Mouse (Mus musculus) myocyte (in vitro differentiated cells): ENCODE data around the gene Aff4. TPM values are rescaled to one million over a fixed set of nuclear protein-coding genes. Genes with fewer than 3 reads are reported as not detected.

ENCODE experiments used
- H3K27me3 ChIP-seq: one replicate; pipeline ENCODE4 v1.6.1; 2011; ENCODE audit not compliant: control insufficient read depth, insufficient read depth, insufficient read length
- H3K36me3 ChIP-seq: one replicate; pipeline ENCODE4 v1.6.1; 2011; ENCODE audit not compliant: control insufficient read depth, insufficient read depth
- H3K4me2 ChIP-seq: one replicate; pipeline ENCODE4 v1.6.1; 2011; ENCODE audit warnings: low read depth, control low read depth
- H3K4me3 ChIP-seq: one replicate; pipeline ENCODE4 v1.5.1; 2011; ENCODE audit warnings: mild to moderate bottlenecking, control low read depth, moderate library complexity
- H3K79me2 ChIP-seq: one replicate; pipeline ENCODE4 v1.6.1; 2011; ENCODE audit not compliant: control insufficient read depth, insufficient read depth
- H3ac ChIP-seq: one replicate; pipeline ENCODE4 v1.6.1; 2011; ENCODE audit not compliant: control insufficient read depth, insufficient read length
- CEBPB ChIP-seq: IDR thresholded peaks from 2 replicates; pipeline ENCODE4 v1.6.1; 2011; ENCODE audit warnings: mild to moderate bottlenecking, moderate library complexity; ENCODE audit not compliant: poor library complexity, insufficient read depth, severe bottlenecking
- E2F4 ChIP-seq: IDR thresholded peaks from one replicate; pipeline ENCODE4 v1.6.1; 2011; ENCODE audit warnings: mild to moderate bottlenecking, control low read depth, moderate library complexity; ENCODE audit not compliant: insufficient read depth
- MAX ChIP-seq: IDR thresholded peaks from one replicate; pipeline ENCODE4 v1.6.1; 2011; ENCODE audit warnings: low read depth, mild to moderate bottlenecking, control low read depth
- MYOD1 ChIP-seq, 3 experiments: IDR thresholded peaks; one replicate each; pipeline ENCODE4 v1.6.1; 2011; ENCODE audit warnings: control low read depth in 2 of 3, low read depth in 2 of 3, mild to moderate bottlenecking in 2 of 3, moderate library complexity in 1 of 3; ENCODE audit not compliant: insufficient read length in 2 of 3, control insufficient read depth in 1 of 3
- MYOG ChIP-seq, 3 experiments: IDR thresholded peaks; one replicate each; pipeline ENCODE4 v1.6.1; 2011; ENCODE audit warnings: control low read depth in 2 of 3, low read depth in 2 of 3, mild to moderate bottlenecking in 2 of 3; ENCODE audit not compliant: insufficient read length in 2 of 3, control insufficient read depth in 1 of 3, insufficient read depth in 1 of 3
- POLR2A ChIP-seq: IDR thresholded peaks from one replicate; pipeline ENCODE4 v1.6.1; 2011; ENCODE audit warnings: low read depth, mild to moderate bottlenecking, control low read depth, moderate library complexity; ENCODE audit not compliant: insufficient read length
- POLR2AphosphoS2 ChIP-seq: IDR thresholded peaks from one replicate; pipeline ENCODE4 v1.6.1; 2011; ENCODE audit warnings: low read depth, control low read depth; ENCODE audit not compliant: insufficient read length
- REST ChIP-seq: IDR thresholded peaks from one replicate; pipeline ENCODE4 v1.6.1; 2011; ENCODE audit warnings: mild to moderate bottlenecking, control low read depth, moderate library complexity; ENCODE audit not compliant: insufficient read depth, insufficient read length
- SRF ChIP-seq: IDR thresholded peaks from one replicate; pipeline ENCODE4 v1.6.1; 2011; ENCODE audit warnings: low read depth; ENCODE audit not compliant: control insufficient read depth, insufficient read length
- TCF12 ChIP-seq: IDR thresholded peaks from one replicate; pipeline ENCODE4 v1.6.1; 2011; ENCODE audit warnings: mild to moderate bottlenecking, control low read depth; ENCODE audit not compliant: poor library complexity, insufficient read depth, severe bottlenecking
- TCF3 ChIP-seq: IDR thresholded peaks from one replicate; pipeline ENCODE4 v1.6.1; 2011; ENCODE audit warnings: low read depth, control low read depth; ENCODE audit not compliant: insufficient read length
- USF1 ChIP-seq: IDR thresholded peaks from one replicate; pipeline ENCODE4 v1.6.1; 2011; ENCODE audit warnings: low read depth, mild to moderate bottlenecking, control low read depth, moderate library complexity
- polyA plus RNA-seq: library from polyadenylated mRNA; unstranded; fragments of >200 nt; fragmentation: generic; extraction: Trizol; gene quantifications from one replicate; pipeline ENCODE4 v1.2.1, GENCODE M21; 2012; ENCODE audit warnings: missing spikeins

Aff4 gene
- polyA plus RNA-seq, 1 experiment, result 15.6 TPM

DNA sequence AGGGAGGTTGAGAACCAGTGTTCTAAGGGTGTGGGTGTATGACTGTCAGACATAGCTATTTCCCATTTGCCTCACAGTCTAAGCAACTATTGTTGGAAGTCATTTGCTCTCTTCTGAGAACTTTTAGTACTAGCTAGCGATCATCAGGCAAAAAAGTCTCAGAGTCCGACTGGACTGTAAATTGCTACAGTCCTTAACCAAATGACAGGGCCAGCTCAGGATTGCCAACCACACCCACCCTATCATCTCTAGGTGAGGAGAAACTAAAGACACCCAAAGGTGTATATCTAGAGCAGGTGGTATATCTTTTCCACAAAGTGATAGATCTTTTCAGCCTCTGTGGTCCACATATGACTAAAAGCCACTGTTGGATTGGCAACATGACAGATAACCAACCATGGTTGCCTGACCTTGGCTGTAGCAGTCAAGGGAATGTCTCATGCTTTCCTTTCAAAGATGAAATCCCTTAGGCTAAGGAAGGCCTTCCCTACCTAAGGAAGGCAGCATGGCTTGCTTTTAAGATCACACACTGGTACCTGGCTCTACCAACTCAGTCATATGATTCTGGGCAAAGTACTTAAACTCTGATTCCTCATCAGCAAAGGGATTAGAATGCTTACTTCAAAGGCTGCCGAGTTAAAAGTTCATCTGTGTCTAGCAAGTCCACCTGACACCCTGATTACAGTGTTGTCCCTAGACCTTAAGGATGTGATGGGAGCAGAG lies 77.5 kb downstream of the Aff4 start:
- H3K27me3 ChIP-seq, result no peaks in the 10 kb centered on the region
- H3ac ChIP-seq, result no peak overlapping the region
- no peak overlapping the region for H3K4me2 ChIP-seq
- H3K4me3 ChIP-seq, result no peak overlapping the region
- H3K36me3 ChIP-seq, result peaks cover 18% of the 10 kb centered on the region
- TF ChIP-seq POLR2A, result peak; percentile 6
- TF ChIP-seq E2F4, result no peak
- peaks cover 19% of the 10 kb centered on the region for H3K79me2 ChIP-seq

DNA sequence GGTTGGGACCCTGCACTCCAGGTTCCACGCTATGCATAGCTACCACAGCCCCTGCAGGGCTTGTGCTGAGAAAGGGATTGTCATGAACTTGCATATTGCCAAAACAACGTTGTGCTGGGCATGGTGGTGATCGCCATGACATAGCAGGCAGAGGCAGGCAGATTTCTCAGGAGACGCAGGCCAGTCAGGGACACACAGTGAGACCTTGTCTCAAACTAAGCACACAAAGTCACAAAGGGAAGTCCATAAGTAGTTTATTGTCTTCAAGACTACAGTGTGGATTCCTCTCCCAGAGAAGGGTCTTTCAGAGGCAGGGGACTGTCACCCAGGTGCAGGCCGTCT lies 78.1 kb downstream of the Aff4 start:
- TF ChIP-seq POLR2A (no peak), SRF (no peak), POLR2AphosphoS2 (peak; percentile 74), USF1 (no peak)
- Histone ChIP-seq H3K4me3 (peak overlapping the region; percentile 86), H3K27me3 (no peaks in the 10 kb centered on the region), H3K4me2 (no peak overlapping the region), H3K36me3 (peaks cover 14% of the 10 kb centered on the region), H3K79me2 (peaks cover 19% of the 10 kb centered on the region), H3ac (no peak overlapping the region)

DNA sequence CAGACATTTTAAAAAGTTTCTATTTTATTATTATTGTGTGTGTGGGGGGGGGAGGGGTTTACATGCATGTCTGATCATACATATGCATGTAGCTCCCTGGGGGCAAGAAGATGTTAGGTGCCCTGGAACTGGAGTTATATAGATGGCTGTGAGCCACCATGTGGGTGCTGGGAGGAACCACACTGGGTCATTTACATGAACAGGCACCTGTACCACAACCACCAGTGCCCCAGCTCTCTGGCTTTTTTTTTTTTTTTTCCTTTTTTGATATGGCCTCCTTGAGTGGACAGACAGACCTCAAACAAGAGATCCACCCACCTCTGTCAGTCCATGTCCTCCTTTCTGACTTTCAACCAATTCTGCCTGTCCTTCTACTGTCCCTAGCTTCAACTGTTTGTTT lies 78.5 kb downstream of the Aff4 start:
- TF ChIP-seq POLR2A, result peak; percentile 9
- TF ChIP-seq MAX, result no peak
- TF ChIP-seq TCF12, result no peak
- TF ChIP-seq E2F4, result no peak
- no peak for TF ChIP-seq TCF3
- no peaks in the 10 kb centered on the region for H3K27me3 ChIP-seq
- peaks cover 19% of the 10 kb centered on the region for H3K79me2 ChIP-seq
- H3ac ChIP-seq, result peak overlapping the region; percentile 97
- H3K4me2 ChIP-seq, result peak overlapping the region; percentile 99
- peaks cover 14% of the 10 kb centered on the region for H3K36me3 ChIP-seq
- peak overlapping the region; percentile 86 for H3K4me3 ChIP-seq

DNA sequence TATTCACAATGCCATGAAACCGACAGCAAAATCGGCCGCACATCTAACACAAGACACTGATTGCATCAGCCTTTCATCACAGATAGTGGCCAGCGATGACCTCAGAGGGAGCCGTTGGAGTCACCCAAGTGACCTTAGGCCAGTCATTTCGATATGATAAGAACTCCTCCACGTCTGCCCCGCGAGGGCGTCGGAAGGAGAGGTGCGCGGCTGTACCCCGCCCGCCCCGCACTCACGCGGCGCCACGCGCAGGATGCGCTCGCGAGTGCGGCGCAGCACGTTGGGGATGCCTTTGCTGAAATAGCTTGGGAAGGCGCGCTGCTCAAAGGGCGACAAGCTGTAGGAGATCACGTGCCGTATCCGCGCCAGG lies 79.7 kb downstream of the Aff4 start:
- Histone ChIP-seq H3K4me3 (peak overlapping the region; percentile 86), H3ac (peak overlapping the region; percentile 97), H3K4me2 (peak overlapping the region; percentile 99), H3K27me3 (no peaks in the 10 kb centered on the region), H3K79me2 (peaks cover 19% of the 10 kb centered on the region), H3K36me3 (peaks cover 14% of the 10 kb centered on the region)
- peak; percentile 88 for TF ChIP-seq CEBPB
- TF ChIP-seq MYOD1 (IDR thresholded peaks at IDR 0.05; ENCODE audit: control insufficient read depth in 1 of 3, insufficient read length in 2 of 3, low read depth in 2 of 3), result no peak

DNA sequence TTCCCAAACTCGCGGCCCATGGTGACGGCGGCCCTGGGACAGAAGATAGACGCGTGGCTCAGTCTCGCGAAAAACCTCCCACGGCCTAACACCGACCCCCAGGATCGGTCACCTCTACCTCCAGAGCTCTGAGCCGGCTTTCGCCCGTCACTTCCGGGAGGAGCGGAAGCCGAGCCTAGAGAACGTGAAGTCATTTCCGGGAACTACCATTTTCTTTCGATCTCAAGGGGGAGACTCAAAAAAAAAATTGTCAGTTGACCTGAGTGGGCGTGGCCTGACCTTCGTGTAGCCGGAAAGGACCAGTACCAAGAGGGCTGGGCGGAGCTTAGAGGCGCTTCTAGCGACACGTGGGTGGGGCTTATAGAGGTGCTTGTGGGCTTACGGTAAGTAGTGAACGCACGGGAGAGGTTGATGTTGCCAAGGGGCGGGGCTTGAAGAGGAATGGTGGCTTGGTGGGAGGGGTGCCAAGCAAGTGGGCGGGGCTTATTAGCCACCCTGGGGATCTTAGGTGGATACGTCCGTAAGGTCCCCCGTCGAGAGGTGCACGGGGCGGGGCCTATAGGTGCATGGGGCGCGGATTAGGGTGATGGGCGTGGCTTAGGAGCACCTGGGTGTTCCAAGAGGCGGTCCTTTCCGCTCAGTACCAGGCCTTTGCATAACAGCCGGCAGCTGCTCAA lies 80.2 kb downstream of the Aff4 start, which contains the start of the genes Uqcrq and Gdf9:
TSS of gene Uqcrq (minus strand) at position 162 of the 677 bp plus-strand sequence.
TSS of gene Gdf9 (plus strand) at position 354 of the 677 bp plus-strand sequence.
- Histone ChIP-seq H3K27me3 (no peaks in the 10 kb centered on the region), H3K79me2 (peaks cover 19% of the 10 kb centered on the region), H3ac (peak within 1 kb of the TSS; percentile 97), H3K4me2 (peak within 1 kb of the TSS; percentile 99), H3K36me3 (peaks cover 14% of the 10 kb centered on the region), H3K4me3 (peak within 1 kb of the TSS; percentile 86)
- no peak for TF ChIP-seq MYOD1 (IDR thresholded peaks at IDR 0.05; ENCODE audit: control insufficient read depth in 1 of 3, insufficient read length in 2 of 3, low read depth in 2 of 3)
- TF ChIP-seq TCF3, result no peak
- no peak for TF ChIP-seq TCF12
- peak; percentile 12 for TF ChIP-seq SRF
- TF ChIP-seq MAX, result no peak
- no peak for TF ChIP-seq CEBPB
- TF ChIP-seq POLR2AphosphoS2, result peak; percentile 82
- TF ChIP-seq MYOG (IDR thresholded peaks at IDR 0.05; ENCODE audit: control insufficient read depth in 1 of 3, insufficient read depth in 1 of 3, insufficient read length in 2 of 3, low read depth in 2 of 3), result no peak
- TF ChIP-seq REST, result no peak
- no peak for TF ChIP-seq E2F4
- TF ChIP-seq POLR2A, result peak; percentile 60
- TF ChIP-seq USF1, result peak; percentile 70
